Mouse (Mus musculus) limb, embryonic 11.5 days (tissue): ENCODE measurements at regions not wholly inside any gene's neighbourhood (a gene's known extent, or its start where the extent isn't known, plus 50 kb on each side); places are given as distances from the start of the nearest gene placed in this dataset.

ENCODE experiments used
- ATAC-seq: fragments of 200-750 bp; cut with Nextera tagmentation; 2 replicates; pipeline ENCODE4 v1.8.0; 2017; ENCODE audit warnings: low read depth; ENCODE audit not compliant: insufficient number of reproducible peaks, low FRiP score, low TSS enrichment
- DNase-seq: peaks from one replicate; pipeline ENCODE4 v3.0.0-alpha.2; 2015; ENCODE audit warnings: low spot score
- H3K27ac ChIP-seq: fragments of 300-500 bp; sonication (generic); replicated peaks from 2 replicates; pipeline ENCODE4 v1.5.1; 2014; ENCODE audit warnings: low read depth, mild to moderate bottlenecking, low read length
- H3K27me3 ChIP-seq: fragments of 300-500 bp; sonication (generic); 2 replicates; pipeline ENCODE4 v1.6.1; 2014; ENCODE audit warnings: mild to moderate bottlenecking, low read length, mixed read lengths; ENCODE audit not compliant: control insufficient read depth, insufficient read depth
- H3K36me3 ChIP-seq: fragments of 300-500 bp; sonication (generic); 2 replicates; pipeline ENCODE4 v1.6.1; 2014; ENCODE audit warnings: mild to moderate bottlenecking, low read length, moderate library complexity, mixed read lengths; ENCODE audit not compliant: control insufficient read depth, insufficient read depth
- H3K4me1 ChIP-seq: fragments of 300-500 bp; sonication (generic); 2 replicates; pipeline ENCODE4 v1.6.1; 2014; ENCODE audit warnings: low read length, mixed read lengths; ENCODE audit not compliant: control insufficient read depth, insufficient read depth
- H3K4me2 ChIP-seq: fragments of 300-500 bp; sonication (generic); 2 replicates; pipeline ENCODE4 v1.6.1; 2014; ENCODE audit warnings: low read depth, mild to moderate bottlenecking, moderate library complexity; ENCODE audit not compliant: severe bottlenecking
- H3K4me3 ChIP-seq: fragments of 300-500 bp; sonication (generic); 2 replicates; pipeline ENCODE4 v1.5.1; 2014; ENCODE audit warnings: low read depth, low read length
- H3K9ac ChIP-seq: fragments of 300-500 bp; sonication (generic); 2 replicates; pipeline ENCODE4 v1.6.1; 2014; ENCODE audit warnings: mild to moderate bottlenecking, low read length
- H3K9me3 ChIP-seq: fragments of 300-500 bp; sonication (generic); 2 replicates; pipeline ENCODE4 v1.6.1; 2016; ENCODE audit warnings: low read length; ENCODE audit not compliant: control insufficient read depth
- WGBS: fragments of 180-500 bp; shearing (Covaris S2); extraction: QIAGEN DNeasy Blood & Tissue Kit; methylation state at CpG from one replicate; pipeline ENCODE4 v1.1.7; 2014; 5-methylcytosine and 5-hydroxymethylcytosine counted together

- Histone ChIP-seq H3K9ac (no peak overlapping the region), H3K36me3 (no peaks in the 10 kb centered on the region), H3K27ac (no peak overlapping the region), H3K9me3 (no peaks in the 10 kb centered on the region), H3K4me2 (no peak overlapping the region), H3K4me3 (no peak overlapping the region), H3K27me3 (no peaks in the 10 kb centered on the region), H3K4me1 (no peaks in the 10 kb centered on the region)
- no peak for DNase-seq
- no peak for ATAC-seq
- WGBS, result 72% methylated on average over 10 of the region's 10 CpGs
These were observed 303.6 kb upstream of the Slc24a5 start for GRCm38 (mm10) chr2:124764186-124764910.

GRCm38 (mm10) chr2:124769267-124769967 lies 298.5 kb upstream of the Slc24a5 start:
- Histone ChIP-seq H3K9ac (no peak overlapping the region), H3K4me3 (no peak overlapping the region), H3K27me3 (no peaks in the 10 kb centered on the region), H3K4me1 (no peaks in the 10 kb centered on the region), H3K4me2 (no peak overlapping the region), H3K36me3 (no peaks in the 10 kb centered on the region), H3K27ac (no peak overlapping the region), H3K9me3 (no peaks in the 10 kb centered on the region)
- ATAC-seq (no peak), DNase-seq (no peak)
- 93% methylated on average over 6 of the region's 6 CpGs for WGBS

- Histone ChIP-seq H3K27me3 (no peaks in the 10 kb centered on the region), H3K4me3 (no peak overlapping the region), H3K4me1 (no peaks in the 10 kb centered on the region), H3K4me2 (no peak overlapping the region), H3K9me3 (no peaks in the 10 kb centered on the region), H3K9ac (no peak overlapping the region), H3K27ac (no peak overlapping the region), H3K36me3 (no peaks in the 10 kb centered on the region)
- DNase-seq, result no peak
- ATAC-seq, result no peak
- 85% methylated on average over 2 of the region's 2 CpGs for WGBS
These were observed 297.9 kb upstream of the Slc24a5 start for GRCm38 (mm10) chr2:124770028-124770427.

GRCm38 (mm10) chr2:124772055-124772708 lies 295.7 kb upstream of the Slc24a5 start:
- Histone ChIP-seq H3K4me2 (no peak overlapping the region), H3K9me3 (no peaks in the 10 kb centered on the region), H3K9ac (no peak overlapping the region), H3K4me3 (no peak overlapping the region), H3K36me3 (no peaks in the 10 kb centered on the region), H3K27ac (no peak overlapping the region), H3K27me3 (no peaks in the 10 kb centered on the region), H3K4me1 (no peaks in the 10 kb centered on the region)
- ATAC-seq (no peak), DNase-seq (no peak)
- WGBS, result 68% methylated on average over 11 of the region's 11 CpGs

GRCm38 (mm10) chr2:124775737-124776136 lies 292.2 kb upstream of the Slc24a5 start:
- DNase-seq, result no peak
- Histone ChIP-seq H3K9ac (no peak overlapping the region), H3K9me3 (no peaks in the 10 kb centered on the region), H3K27me3 (no peaks in the 10 kb centered on the region), H3K4me2 (no peak overlapping the region), H3K4me1 (no peaks in the 10 kb centered on the region), H3K27ac (no peak overlapping the region), H3K36me3 (no peaks in the 10 kb centered on the region), H3K4me3 (no peak overlapping the region)
- ATAC-seq, result no peak
- 76% methylated on average over 3 of the region's 3 CpGs for WGBS

GRCm38 (mm10) chr2:124792633-124793036 lies 275.3 kb upstream of the Slc24a5 start:
- Histone ChIP-seq H3K9me3 (no peaks in the 10 kb centered on the region), H3K27ac (no peak overlapping the region), H3K4me2 (no peak overlapping the region), H3K9ac (no peak overlapping the region), H3K4me3 (no peak overlapping the region), H3K36me3 (no peaks in the 10 kb centered on the region), H3K27me3 (no peaks in the 10 kb centered on the region), H3K4me1 (no peaks in the 10 kb centered on the region)
- WGBS, result 70% methylated on average over 7 of the region's 7 CpGs
- ATAC-seq (no peak; the same call in 1 of the 2 replicates), DNase-seq (no peak)

- no peaks in the 10 kb centered on the region for H3K9me3 ChIP-seq
- 84% methylated on average over 8 of the region's 8 CpGs for WGBS
- ATAC-seq (no peak), DNase-seq (no peak)
- H3K27me3 ChIP-seq, result no peaks in the 10 kb centered on the region
- H3K36me3 ChIP-seq, result no peaks in the 10 kb centered on the region
- no peaks in the 10 kb centered on the region for H3K4me1 ChIP-seq
- H3K27ac ChIP-seq, result no peak overlapping the region
- H3K9ac ChIP-seq, result no peak overlapping the region
- no peak overlapping the region for H3K4me2 ChIP-seq
- no peak overlapping the region for H3K4me3 ChIP-seq
These were observed 256.2 kb upstream of the Slc24a5 start for GRCm38 (mm10) chr2:124811709-124812108.

GRCm38 (mm10) chr2:124816814-124817213 lies 251.1 kb upstream of the Slc24a5 start:
- no peaks in the 10 kb centered on the region for H3K4me1 ChIP-seq
- H3K36me3 ChIP-seq, result no peaks in the 10 kb centered on the region
- DNase-seq (no peak), ATAC-seq (no peak)
- no peak overlapping the region for H3K4me2 ChIP-seq
- H3K9ac ChIP-seq, result no peak overlapping the region
- 73% methylated on average over 2 of the region's 2 CpGs for WGBS
- H3K9me3 ChIP-seq, result no peaks in the 10 kb centered on the region
- no peak overlapping the region for H3K27ac ChIP-seq
- no peaks in the 10 kb centered on the region for H3K27me3 ChIP-seq
- H3K4me3 ChIP-seq, result no peak overlapping the region
